Mouse (Mus musculus): ENCODE measurements around the gene Dcp1a.

DNA sequence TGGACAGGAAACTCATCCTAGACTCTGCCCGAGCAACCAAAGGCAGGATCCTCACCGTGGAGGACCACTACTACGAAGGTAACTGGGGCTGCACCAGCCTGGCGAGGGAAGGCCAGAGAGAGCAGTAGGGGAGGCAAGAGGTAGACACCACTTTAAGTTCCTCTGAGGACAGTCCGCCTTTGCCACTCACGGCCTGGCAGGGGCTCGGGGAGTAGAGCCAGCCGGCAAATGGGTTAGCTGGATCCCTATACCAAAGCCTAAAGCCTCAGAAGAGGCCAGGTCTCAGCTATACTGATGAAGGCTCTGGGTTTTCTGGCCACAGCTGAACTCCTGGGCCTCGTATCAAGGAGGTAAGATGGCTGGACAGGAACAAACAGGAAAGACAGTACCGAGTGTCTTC lies 92.9 kb downstream of the Dcp1a start:
- TF ChIP-seq POLR2A (IDR thresholded peaks at IDR 0.05; ENCODE audit: control insufficient read depth, extremely low read depth, insufficient read depth, low read length, poor library complexity), result no peak
- no peak for TF ChIP-seq CTCF (IDR thresholded peaks at IDR 0.05; ENCODE audit: borderline replicate concordance, control insufficient read depth, extremely low read depth, insufficient read depth, low read length, poor library complexity)
